Mouse (Mus musculus) embryonic facial prominence, embryonic 10.5 days (tissue): ENCODE measurements around the gene Pld2. TPM values are rescaled to one million over a fixed set of nuclear protein-coding genes. Genes with fewer than 3 reads are reported as not detected.
A peak's percentile ranks its signal among the peaks of the same experiment; 100 is the strongest.
"Not testable (repeated sequence)": the region's sequence is repeated elsewhere in the genome, so short reads cannot be mapped to it uniquely, and the experiment has no call there.

Source experiments
- DNase-seq: peaks from one replicate; pipeline ENCODE4 v3.0.0-alpha.2; 2017; ENCODE audit warnings: low spot score
- H3K27ac ChIP-seq: fragments of 300-500 bp; sonication (generic); replicated peaks from 2 replicates; pipeline ENCODE4 v1.5.1; 2016; ENCODE audit warnings: mild to moderate bottlenecking
- H3K27me3 ChIP-seq: fragments of 300-500 bp; sonication (generic); replicated peaks from 2 replicates; pipeline ENCODE4 v1.6.1; 2016; ENCODE audit warnings: low read depth, mild to moderate bottlenecking; ENCODE audit not compliant: poor library complexity, severe bottlenecking
- H3K36me3 ChIP-seq: fragments of 300-500 bp; sonication (generic); replicated peaks from 2 replicates; pipeline ENCODE4 v1.6.1; 2016; ENCODE audit warnings: mild to moderate bottlenecking, moderate library complexity
- H3K4me1 ChIP-seq: fragments of 300-500 bp; sonication (generic); 2 replicates; pipeline ENCODE4 v1.6.1; 2016
- H3K4me3 ChIP-seq: fragments of 300-500 bp; sonication (generic); 2 replicates; pipeline ENCODE4 v1.5.1; 2016; ENCODE audit warnings: mild to moderate bottlenecking, moderate library complexity
- H3K9me3 ChIP-seq: fragments of 300-500 bp; sonication (generic); 2 replicates; pipeline ENCODE4 v1.6.1; 2016; ENCODE audit warnings: mild to moderate bottlenecking
- WGBS: fragments of 180-500 bp; shearing (Covaris S2); methylation state at CpG from one replicate; pipeline ENCODE4 v1.1.7; 2016; 5-methylcytosine and 5-hydroxymethylcytosine counted together
- polyA plus RNA-seq: library from polyadenylated mRNA; unstranded; fragments of >200 nt; fragmentation: Nextera tagmentation; extraction: Ambion mirVana; gene quantifications from 2 replicates; pipeline ENCODE4 v1.2.1, GENCODE M21; 2016

Pld2 gene
- polyA plus RNA-seq, 1 experiment from 2014 or later: 3.7 TPM

GRCm38 (mm10) chr11:70563470-70564275 is 23.8 kb downstream of the Pld2 start:
- H3K9me3 ChIP-seq: no peaks in the 10 kb centered on the region
- no peaks in the 10 kb centered on the region for H3K27me3 ChIP-seq
- WGBS: 3% methylated on average over 25 of the region's 25 CpGs
- peaks cover 18% of the 10 kb centered on the region for H3K36me3 ChIP-seq
- H3K4me3 ChIP-seq: peak overlapping the region; percentile 96
- H3K27ac ChIP-seq: peak overlapping the region; percentile 96
- H3K4me1 ChIP-seq: peaks cover 50% of the 10 kb centered on the region
- peak; percentile 61 for DNase-seq

DNA sequence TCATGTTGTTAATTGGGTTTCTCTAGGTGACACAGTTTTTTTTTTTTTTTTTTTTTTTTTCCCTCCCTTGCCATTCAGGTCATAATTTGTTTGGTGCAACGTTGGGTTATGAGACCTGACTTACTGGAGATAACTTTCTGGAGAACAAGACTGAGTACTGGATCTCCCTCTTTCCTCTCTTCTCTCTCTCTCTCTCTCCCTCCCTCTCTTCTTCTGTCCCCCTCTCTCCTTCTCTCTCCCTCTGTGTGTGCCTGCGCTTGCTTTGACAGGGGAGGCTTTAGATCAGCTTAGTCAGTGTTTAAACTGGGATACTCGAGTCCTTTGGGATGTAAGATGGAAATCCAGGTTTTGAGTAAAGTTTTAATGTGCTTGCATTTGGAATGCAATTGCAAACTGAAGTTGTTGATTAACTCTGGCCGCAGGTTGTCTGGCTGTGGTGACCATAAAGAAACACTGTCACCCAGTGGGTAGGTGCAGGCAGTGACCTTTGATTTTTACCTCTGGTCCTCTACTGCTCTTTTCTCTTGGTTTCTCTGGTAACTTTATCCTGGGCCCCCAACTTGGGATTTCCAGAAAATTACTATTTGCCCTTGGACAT is 24.5 kb downstream of the Pld2 start:
- no peaks in the 10 kb centered on the region for H3K27me3 ChIP-seq
- 44% methylated on average over 4 of the region's 4 CpGs for WGBS
- H3K4me3 ChIP-seq: peak overlapping the region; percentile 96

DNA sequence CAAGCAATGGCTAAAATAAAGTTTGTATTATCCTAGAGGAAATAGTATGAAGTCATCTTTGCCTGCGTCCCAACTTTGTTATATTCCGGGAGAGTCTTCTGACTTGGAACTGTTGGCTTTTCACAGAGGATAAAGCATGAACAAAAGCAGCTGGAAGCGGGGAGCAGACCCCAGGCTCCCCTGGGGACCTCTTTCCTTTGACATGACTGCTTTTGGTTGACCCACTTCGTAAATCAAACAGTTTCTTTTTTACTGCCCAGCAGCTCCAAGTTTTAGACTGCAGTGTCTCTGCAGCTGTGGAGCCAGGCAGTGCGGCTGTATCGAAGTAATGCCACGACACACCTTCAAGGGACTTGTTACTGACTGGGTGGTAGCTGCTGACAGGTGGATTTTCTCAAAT is 26.7 kb downstream of the Pld2 start:
- Histone ChIP-seq H3K36me3 (peaks cover 19% of the 10 kb centered on the region), H3K4me1 (peaks cover 49% of the 10 kb centered on the region), H3K4me3 (no peak overlapping the region), H3K27ac (no peak overlapping the region), H3K27me3 (no peaks in the 10 kb centered on the region), H3K9me3 (no peaks in the 10 kb centered on the region)
- WGBS: 87% methylated on average over 7 of the region's 7 CpGs
- DNase-seq: no peak

More for the DNA sequence above, 24.5 kb downstream of the Pld2 start:
- Histone ChIP-seq H3K27ac (peak overlapping the region; percentile 96; the same call in 1 of the 2 replicates), H3K9me3 (no peaks in the 10 kb centered on the region), H3K36me3 (peaks cover 19% of the 10 kb centered on the region), H3K4me1 (peaks cover 50% of the 10 kb centered on the region)
- no peak for DNase-seq

GRCm38 (mm10) chr11:70570614-70571013 is 30.8 kb downstream of the Pld2 start:
- not testable (repeated sequence) for H3K4me3 ChIP-seq, DNase-seq, H3K27ac ChIP-seq, H3K9me3 ChIP-seq, H3K27me3 ChIP-seq
- Histone ChIP-seq H3K4me1 (peaks cover 19% of the 10 kb centered on the region), H3K36me3 (peaks cover 24% of the 10 kb centered on the region)
- WGBS: 91% methylated on average over 1 of the region's 1 CpGs

DNA sequence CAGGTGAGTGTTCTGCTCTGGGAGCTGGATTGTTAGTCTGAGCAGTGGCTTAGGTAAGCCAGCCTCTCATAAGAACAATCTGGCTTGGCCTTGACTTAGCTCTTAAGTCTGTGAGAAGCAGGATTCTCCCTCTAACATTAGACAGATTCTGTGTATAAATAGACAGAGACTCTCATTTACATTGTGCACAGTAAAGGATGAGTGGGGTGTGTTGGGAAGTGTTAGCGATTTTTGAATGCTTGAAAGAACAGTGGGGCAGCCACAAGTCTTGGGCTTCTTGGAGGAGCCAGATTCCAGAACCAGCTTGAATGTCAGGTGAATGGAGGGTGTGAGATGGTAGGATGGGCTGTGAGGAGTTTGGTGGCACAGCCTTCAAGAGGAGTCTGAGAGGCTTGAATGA is 31.8 kb downstream of the Pld2 start:
- 88% methylated on average over 1 of the region's 1 CpGs for WGBS

GRCm38 (mm10) chr11:70572348-70572902 is 32.6 kb downstream of the Pld2 start:
- 64% methylated on average over 5 of the region's 5 CpGs for WGBS
- Histone ChIP-seq H3K27ac (no peak overlapping the region), H3K27me3 (no peaks in the 10 kb centered on the region), H3K4me3 (no peak overlapping the region), H3K4me1 (peaks cover 4% of the 10 kb centered on the region), H3K9me3 (no peaks in the 10 kb centered on the region), H3K36me3 (peaks cover 18% of the 10 kb centered on the region)
- DNase-seq: no peak

More for the DNA sequence above, 31.8 kb downstream of the Pld2 start:
- Histone ChIP-seq H3K27me3 (no peaks in the 10 kb centered on the region), H3K27ac (no peak overlapping the region), H3K36me3 (peaks cover 24% of the 10 kb centered on the region), H3K9me3 (no peaks in the 10 kb centered on the region), H3K4me3 (no peak overlapping the region), H3K4me1 (peaks cover 10% of the 10 kb centered on the region)
- DNase-seq: no peak

DNA sequence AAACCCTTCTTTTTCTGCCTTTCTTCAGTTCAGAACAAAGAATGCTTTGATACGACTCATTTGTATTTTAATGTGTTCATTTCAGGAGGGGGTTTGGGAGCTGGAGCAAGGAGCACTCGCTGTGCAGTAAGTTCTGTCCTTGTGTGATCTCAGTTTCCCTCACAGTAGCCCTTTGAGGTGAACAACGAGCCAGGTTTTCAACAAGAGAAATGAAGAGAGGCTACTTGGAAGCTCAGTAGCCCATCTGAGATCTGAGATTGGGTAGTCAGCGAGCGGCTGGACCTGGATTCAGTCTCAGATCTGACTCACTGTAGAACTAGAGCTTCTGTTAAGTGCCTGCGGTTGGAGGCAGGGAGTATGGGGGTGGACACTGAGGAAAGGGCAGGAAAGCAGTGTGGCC is 34.0 kb downstream of the Pld2 start:
- 77% methylated on average over 6 of the region's 6 CpGs for WGBS
- peaks cover 5% of the 10 kb centered on the region; the same call in 1 of the 2 replicates for H3K36me3 ChIP-seq
- no peak for DNase-seq
- no peaks in the 10 kb centered on the region for H3K27me3 ChIP-seq
- H3K27ac ChIP-seq: no peak overlapping the region
- H3K4me3 ChIP-seq: no peak overlapping the region
- H3K9me3 ChIP-seq: no peaks in the 10 kb centered on the region
- peaks cover 16% of the 10 kb centered on the region for H3K4me1 ChIP-seq

DNA sequence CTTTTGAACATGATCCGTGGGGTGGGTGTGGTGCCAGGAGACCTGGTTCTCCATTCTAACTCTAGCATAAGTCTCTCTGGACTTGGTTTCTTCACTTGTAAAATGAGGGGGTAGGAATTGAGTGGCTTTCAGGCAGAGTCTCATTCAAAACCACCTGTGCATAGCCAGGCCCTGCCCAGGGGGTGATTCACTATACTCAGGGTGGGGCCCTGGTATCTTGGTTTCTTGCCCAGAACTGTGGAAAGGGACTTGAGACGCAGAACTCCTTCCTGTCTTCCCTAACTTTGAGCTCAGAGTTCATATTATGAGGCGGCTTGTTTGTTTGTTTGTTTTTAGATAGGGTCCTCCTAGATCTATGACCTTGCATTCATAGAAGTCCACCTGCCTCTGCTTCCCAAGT is 37.3 kb downstream of the Pld2 start:
- Histone ChIP-seq H3K9me3 (no peaks in the 10 kb centered on the region), H3K27ac (no peak overlapping the region), H3K36me3 (peaks cover 11% of the 10 kb centered on the region; the same call in 1 of the 2 replicates), H3K27me3 (no peaks in the 10 kb centered on the region), H3K4me3 (no peak overlapping the region), H3K4me1 (peaks cover 42% of the 10 kb centered on the region)
- WGBS: 87% methylated on average over 3 of the region's 3 CpGs
- no peak for DNase-seq

DNA sequence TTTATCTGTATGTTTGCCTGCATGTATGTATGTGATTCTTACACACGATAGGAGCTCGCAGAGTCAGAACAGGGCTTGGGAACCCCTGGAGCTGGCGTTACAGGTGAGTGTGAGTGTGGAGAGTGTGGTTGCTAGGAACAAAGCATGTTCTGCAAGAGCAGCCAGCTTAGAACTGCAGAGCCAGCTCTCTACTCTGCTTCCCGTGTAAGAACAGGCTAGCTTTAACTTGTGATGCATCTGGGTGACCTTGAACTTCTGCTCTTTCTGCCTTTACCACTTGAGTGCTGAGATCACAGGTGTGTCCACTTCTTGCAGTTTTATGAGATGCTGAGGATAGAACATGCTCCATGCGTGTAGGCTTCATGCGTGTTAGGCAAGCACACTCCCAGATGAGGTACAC is 39.1 kb downstream of the Pld2 start:
- no peak overlapping the region for H3K27ac ChIP-seq
- peaks cover 56% of the 10 kb centered on the region for H3K4me1 ChIP-seq
- H3K27me3 ChIP-seq: no peaks in the 10 kb centered on the region
- no peak for DNase-seq
- no peaks in the 10 kb centered on the region for H3K9me3 ChIP-seq
- WGBS: 95% methylated on average over 6 of the region's 6 CpGs
- no peak overlapping the region for H3K4me3 ChIP-seq
- peaks cover 11% of the 10 kb centered on the region; the same call in 1 of the 2 replicates for H3K36me3 ChIP-seq

- DNase-seq: no peak
- H3K9me3 ChIP-seq: no peaks in the 10 kb centered on the region
- peaks cover 11% of the 10 kb centered on the region; the same call in 1 of the 2 replicates for H3K36me3 ChIP-seq
- peak overlapping the region; percentile 49; the same call in 1 of the 2 replicates for H3K27ac ChIP-seq
- no peak overlapping the region for H3K4me3 ChIP-seq
- no peaks in the 10 kb centered on the region for H3K27me3 ChIP-seq
- H3K4me1 ChIP-seq: peaks cover 63% of the 10 kb centered on the region
- 87% methylated on average over 9 of the region's 9 CpGs for WGBS
Measured at GRCm38 (mm10) chr11:70579710-70580357, 40.0 kb downstream of the Pld2 start.

DNA sequence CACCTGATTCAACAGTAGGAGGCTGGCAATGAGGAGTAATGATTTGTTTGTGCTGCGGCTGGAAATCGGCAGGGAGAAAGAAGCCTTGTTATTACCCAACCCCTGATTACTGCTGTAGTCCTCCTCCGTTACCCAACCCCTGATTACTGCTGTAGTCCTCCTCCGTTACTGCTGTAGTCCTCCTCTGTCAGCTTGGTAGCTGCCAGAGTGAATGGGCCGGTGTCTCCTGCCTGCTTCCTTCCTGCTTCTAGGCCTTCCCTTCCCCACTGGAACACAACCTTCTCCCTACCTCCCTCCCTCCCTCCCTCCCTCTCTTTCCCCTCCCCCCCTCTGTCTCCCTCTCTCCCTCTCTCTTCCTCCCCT is 40.5 kb downstream of the Pld2 start:
- Histone ChIP-seq H3K27me3 (no peaks in the 10 kb centered on the region), H3K27ac (peak overlapping the region; percentile 49; the same call in 1 of the 2 replicates), H3K4me3 (no peak overlapping the region), H3K9me3 (no peaks in the 10 kb centered on the region), H3K36me3 (peaks cover 6% of the 10 kb centered on the region; the same call in 1 of the 2 replicates), H3K4me1 (peaks cover 68% of the 10 kb centered on the region)
- no peak for DNase-seq
- WGBS: 52% methylated on average over 5 of the region's 5 CpGs

GRCm38 (mm10) chr11:70580921-70581320 is 41.1 kb downstream of the Pld2 start:
- Histone ChIP-seq H3K4me3 (no peak overlapping the region), H3K36me3 (peaks cover 6% of the 10 kb centered on the region; the same call in 1 of the 2 replicates), H3K4me1 (peaks cover 74% of the 10 kb centered on the region), H3K9me3 (no peaks in the 10 kb centered on the region), H3K27ac (no peak overlapping the region; the same call in 1 of the 2 replicates), H3K27me3 (no peaks in the 10 kb centered on the region)
- 82% methylated on average over 3 of the region's 3 CpGs for WGBS
- no peak for DNase-seq
